Mouse (Mus musculus): ENCODE data around the gene Mylk.

Gene Mylk

DNA sequence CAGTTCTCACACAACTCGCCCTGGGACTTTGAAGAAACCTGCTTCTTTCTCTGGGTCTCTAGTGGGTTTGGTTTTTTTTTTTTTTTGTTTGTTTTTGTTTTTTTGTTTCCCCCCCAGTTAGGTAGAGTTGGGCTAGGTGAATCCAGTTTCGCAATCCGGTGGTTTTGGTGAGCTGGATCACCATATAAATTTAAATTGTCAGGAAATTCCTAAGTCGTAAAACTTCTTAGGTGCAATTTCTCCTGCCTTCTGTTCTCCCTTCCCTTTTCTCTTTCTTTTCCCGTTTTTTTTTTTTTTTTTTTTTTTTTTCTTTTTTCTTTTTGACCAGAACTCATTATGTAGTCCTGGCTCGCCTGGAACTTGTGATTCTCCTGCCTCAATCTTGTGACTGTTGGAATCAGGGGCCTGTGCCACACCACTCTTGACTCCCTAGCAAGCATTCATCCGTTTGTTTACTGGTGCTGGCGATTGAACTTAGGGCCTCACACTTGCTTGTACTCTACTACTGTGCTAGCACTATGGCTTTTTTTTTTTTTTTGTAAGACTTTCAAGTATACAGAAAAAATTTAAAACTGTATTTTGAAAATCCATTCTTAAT, 278.2 kb downstream of the Mylk start:
- peak; percentile 42 for DNase-seq (ENCODE audit: low read depth)

DNA sequence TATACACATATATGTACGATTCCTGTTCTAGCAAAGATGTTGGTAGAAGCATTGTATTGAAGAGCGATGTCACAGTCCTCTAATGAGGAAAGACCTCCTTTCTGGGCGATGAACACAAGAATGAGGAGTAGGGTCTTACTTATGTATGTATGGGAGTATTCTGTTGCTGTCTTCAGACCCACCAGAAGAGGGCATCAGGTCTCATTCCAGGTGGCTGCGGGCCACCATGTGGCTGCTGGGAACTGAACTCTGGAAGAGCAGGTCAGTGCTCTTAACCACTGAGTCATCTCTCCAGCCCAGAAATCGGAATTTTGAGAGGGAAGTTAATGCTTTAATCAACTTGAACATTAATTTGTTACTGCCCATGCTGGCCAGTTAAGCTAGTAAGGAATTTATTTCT, 279.3 kb downstream of the Mylk start:
- DNase-seq (ENCODE audit: low read depth), result peak; percentile 49

DNA sequence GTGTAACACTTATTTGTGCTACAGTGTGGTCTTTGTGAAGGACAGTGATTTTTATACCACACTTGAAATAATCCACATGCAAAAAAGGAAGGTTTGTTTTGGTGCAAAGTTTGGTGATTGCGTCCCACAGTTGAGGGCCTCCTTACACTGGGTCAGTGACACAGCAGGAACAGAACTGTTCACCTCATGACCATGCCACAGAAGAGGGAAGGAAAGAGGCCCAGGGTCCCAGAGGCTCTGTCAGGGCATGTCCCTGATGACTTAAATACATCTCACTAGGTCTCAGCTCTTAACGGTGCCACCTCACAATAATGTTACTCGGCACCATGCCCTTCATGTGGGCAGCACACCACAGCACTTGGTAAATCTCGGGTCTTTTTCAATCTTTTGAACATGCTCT, 280.3 kb downstream of the Mylk start:
- DNase-seq (ENCODE audit: low read depth), result peak; percentile 29

DNA sequence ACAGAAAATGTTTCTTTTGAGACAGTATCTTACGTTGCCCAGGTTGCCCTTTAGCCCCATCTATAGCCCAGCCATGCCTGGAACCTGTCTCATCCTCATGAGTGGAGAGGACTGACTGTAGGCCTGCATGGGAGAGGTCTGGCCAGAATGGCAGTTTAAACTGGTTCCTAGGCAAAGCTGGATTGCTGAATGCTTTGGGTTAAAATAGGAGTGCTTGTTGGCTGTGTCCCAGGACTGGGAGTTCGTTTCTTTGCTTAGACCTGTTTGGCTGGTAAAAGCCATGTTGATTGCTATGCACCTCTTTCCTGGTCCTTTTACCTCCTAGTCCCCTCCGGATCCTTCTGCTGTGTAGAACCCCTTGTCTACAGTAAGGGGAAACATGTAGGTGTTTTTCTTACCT, 288.2 kb downstream of the Mylk start:
- no peak for DNase-seq (ENCODE audit: low read depth)

DNA sequence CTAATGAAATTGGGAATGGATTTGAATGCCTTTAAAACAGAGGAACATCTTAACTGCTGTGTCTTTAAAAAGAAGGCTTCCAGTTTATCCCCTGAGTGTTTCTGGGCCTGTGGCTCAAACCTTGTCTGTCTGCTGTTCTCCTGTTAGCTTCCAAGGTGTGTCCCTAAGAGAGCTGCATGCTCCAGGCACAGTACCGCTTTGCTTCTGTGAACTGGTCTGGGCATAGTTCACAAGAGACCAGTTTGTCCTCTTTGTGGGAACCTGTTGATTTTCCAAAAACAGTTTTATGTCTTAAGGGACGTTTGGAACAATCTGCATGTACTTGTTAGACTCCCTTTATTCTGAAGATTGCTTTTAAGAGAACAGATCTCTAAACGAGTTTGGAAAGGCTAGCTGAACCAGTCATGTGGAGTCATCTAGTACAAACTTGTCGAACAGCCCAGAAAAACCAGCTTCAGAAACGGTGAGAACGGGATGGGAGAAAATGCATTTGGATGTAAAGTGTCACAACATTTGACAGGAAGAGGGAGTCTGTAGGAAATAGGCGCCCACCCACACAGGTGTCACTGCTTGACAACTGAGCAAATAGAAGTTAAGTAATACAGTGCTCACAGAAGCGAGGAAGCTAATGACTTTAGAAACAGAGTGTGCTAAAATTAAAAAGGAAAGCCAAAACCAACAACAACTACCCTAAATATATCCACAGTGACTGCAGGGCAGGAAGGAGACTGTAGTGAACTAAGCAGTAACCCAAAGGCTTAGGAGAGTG, 289.0 kb downstream of the Mylk start:
- DNase-seq (ENCODE audit: low read depth), result no peak

DNA sequence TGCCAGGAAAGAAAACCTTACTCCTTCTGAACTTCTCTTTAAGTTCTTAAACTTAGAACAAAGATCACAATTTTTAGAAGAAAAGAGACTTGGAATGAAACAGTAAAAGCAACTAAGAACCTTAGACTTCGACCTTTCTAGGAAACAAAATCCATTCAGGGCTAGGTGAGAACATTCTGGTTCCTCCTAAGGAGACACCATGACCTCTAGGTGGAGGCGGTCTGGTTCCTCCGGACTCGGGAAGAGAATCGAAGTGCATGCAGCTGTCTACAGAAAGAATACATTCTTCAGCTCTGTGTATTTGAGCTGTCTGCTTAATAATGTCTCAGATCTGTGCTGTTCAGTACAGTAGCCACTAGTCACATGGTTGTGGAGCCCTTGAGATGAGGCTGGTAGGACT, 290.0 kb downstream of the Mylk start:
- DNase-seq (ENCODE audit: low read depth), result no peak

DNA sequence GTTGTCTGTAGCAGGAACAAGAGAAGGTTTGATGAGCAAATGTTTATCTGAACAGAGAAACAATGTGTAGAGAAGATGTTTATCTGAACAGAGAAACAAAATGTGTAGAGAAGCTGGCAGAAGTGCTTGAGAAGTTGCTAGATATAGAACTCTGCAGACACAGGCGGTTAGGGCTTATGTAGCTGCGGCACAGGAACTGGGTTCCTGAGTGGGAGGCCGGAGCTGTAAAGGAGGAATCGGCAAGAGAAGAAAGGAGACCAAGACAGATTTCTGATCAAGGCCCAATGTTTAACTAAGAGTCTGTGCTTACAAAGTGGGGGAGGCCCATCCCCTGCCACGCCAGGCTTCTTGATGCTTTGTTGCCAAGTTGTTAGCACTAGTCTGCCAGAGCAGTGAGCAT, 291.7 kb downstream of the Mylk start:
- no peak for DNase-seq (ENCODE audit: low read depth)

DNA sequence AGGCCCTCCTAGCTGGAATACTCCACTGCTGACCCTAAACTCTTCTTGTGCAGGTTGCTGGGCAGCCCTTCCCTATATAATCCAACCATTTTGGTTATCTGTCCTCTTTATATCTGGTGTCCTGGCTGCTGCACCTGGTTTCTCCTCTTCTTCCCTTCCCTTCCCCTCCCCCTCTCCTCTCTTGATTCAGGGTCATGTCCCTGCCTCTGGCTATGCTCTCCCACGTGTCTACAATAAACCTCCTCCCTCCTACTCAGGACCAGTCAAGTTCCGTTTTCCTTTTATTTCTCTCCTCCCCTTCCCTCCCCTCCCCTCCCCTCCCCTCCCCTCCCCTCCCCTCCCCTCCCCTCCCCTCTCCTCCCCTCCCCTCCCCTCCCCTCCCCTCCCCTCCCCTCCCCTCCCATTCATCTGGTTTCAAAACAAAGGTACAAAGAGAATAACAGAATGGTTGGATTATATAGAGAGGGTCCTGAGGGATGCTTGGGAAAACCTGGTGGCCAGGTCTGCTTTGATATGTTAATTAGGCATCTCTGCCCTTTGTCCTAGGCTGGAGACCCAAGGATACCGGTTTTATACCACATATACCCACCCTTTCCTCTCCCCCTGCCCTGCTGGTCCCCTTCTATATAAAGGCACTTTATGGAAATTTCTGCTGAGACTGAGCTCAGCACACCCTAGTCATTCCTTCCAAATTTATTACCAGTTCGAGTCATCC, 293.5 kb downstream of the Mylk start:
- no peak for DNase-seq (ENCODE audit: low read depth)

DNA sequence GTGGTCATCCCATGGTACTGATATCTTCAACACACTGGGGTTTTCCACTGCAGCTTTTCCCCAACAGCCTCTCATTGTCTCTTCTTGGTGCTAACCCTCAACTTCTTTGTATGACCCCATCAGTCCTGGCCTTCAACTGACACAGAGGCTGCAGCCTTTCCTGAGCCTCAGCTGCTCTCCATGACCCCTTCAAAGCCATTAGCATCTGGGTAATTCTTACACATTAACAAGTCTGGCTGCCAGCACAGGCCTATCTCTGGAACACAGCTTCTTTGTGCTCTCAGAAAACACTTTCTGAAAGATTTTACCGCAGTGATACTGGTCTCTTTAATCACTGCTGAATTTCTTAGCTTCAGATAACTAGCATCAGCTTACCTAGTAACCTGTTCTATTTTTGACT, 295.1 kb downstream of the Mylk start:
- no peak for DNase-seq (ENCODE audit: low read depth)

DNA sequence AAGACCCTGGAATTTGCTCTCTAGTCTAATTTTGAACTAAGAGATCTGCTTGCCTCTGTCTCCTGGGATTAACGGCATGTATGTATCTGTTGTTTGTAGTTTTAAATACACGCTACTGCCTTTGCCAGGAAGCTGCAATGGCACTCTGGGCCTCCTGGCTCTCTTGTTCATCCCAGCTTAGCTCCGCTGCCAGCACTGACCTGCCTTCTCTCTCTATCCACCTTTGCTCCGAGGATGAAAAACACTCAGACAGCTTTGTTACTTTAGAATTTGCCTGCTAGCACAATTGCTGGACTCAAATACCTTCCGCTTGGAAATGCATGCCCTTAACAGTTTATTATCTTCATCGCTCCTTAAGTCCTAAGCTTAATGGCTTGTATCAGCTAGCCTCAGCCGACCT, 296.0 kb downstream of the Mylk start:
- DNase-seq (ENCODE audit: low read depth), result no peak

DNA sequence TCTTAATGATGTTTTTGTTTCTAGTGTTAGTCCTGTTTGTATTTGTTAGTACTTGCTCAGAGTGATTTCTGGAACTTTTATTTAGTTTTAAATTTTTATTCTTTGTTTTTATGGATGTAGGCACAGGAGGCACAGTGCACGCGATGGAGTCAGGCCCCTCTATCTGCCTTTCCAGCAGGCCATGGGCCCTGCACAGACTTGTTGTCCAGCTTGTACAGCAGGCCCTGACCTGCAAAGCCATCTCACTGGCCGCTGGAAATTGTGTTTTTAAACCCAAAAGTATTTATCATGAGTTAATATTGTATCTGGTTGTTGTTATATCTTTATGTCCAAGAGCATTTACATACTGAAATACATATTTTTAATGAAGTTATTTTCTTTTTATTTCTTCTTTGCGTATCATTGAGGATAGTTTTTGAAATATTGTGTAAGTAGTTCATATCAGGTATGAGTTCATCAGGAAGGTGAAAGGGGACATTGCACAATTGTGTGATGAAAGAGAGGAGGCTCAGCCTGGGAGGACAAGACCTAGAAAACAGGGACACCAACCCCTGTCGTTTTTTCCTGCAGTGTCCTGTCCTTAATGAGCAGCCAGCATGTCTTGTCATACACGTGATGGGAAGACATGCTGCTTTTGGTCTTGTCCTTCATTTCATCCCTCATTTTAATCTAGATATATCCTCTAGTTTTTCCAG, 301.2 kb downstream of the Mylk start:
- peak; percentile 39 for DNase-seq (ENCODE audit: low read depth)

DNA sequence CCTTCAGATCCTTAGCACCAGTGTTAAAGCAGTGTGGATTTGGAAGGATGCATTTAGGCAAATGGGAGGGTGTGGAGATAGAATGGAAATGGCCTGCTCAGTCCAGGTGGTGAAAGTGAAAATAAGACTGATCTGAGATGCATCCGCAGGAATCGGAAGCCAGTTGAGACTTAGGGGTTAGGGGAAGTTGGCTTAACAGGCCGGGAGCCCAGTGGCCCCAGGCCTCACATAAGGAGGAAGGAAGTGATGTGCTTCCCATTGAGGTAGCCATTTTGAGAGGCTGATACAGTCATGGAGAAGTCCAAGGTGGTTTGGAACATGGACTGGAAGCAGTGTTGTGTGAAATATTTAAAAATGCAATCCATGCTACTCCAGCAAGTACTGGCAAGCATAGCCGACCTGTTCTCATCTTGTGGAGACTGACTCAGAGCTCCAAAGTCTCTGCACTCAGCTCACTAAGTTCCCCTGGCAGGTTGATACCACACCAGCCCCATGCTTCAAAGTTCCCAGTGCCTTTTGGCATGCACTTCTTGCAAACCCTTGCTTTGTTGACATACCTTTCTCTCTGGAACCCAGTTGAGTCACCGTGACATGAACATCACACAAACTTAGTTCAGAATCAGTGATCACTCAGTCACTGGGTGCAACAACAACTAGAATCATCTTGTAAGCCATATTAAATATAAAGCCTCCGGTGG, 302.4 kb downstream of the Mylk start:
- DNase-seq (ENCODE audit: low read depth), result peak; percentile 53

DNA sequence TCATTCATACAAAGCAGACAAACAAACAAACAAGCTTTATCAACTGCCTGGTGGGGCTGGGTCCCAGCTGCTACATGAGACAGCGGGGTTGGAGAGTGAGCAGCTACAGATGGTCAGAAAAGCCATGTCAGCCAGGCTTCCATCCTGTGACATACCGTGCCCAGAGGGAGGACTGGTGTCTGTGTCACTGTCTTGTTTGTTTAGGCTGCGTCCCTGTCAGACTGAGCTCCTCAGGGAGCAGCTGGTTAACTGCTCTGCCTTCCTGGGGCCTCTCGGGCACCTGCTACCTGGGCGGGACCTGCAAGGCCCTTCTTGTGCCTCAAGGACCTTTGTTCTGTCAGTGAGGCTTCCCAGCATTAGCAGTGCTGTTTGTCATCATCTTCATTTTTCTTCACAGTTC, 306.1 kb downstream of the Mylk start:
- no peak for DNase-seq (ENCODE audit: low read depth)
